Mouse (Mus musculus) heart, embryonic 13.5 days (tissue): ENCODE data around the gene Rnaset2b. TPM values are rescaled to one million over a fixed set of nuclear protein-coding genes. Genes with fewer than 3 reads are reported as not detected.
A peak's percentile ranks its signal among the peaks of the same experiment; 100 is the strongest.
"Not testable (repeated sequence)": the region's sequence is repeated elsewhere in the genome, so short reads cannot be mapped to it uniquely, and the experiment has no call there.

Experiments used
- ATAC-seq: fragments of 200-750 bp; cut with Nextera tagmentation; 2 replicates; pipeline ENCODE4 v1.8.0; 2017; ENCODE audit warnings: moderate TSS enrichment; ENCODE audit not compliant: insufficient number of reproducible peaks, low FRiP score, low TSS enrichment; ENCODE audit errors: extremely low read depth
- H3K27ac ChIP-seq: fragments of 300-500 bp; sonication (generic); replicated peaks from 2 replicates; pipeline ENCODE4 v1.5.1; 2015; ENCODE audit warnings: moderate library complexity, mild to moderate bottlenecking, inconsistent platforms
- H3K27me3 ChIP-seq: fragments of 300-500 bp; sonication (generic); replicated peaks from 2 replicates; pipeline ENCODE4 v1.6.1; 2015; ENCODE audit warnings: mild to moderate bottlenecking, inconsistent platforms
- H3K36me3 ChIP-seq: fragments of 300-500 bp; sonication (generic); 2 replicates; pipeline ENCODE4 v1.6.1; 2015; ENCODE audit warnings: mild to moderate bottlenecking, inconsistent platforms
- H3K4me1 ChIP-seq: fragments of 300-500 bp; sonication (generic); 2 replicates; pipeline ENCODE4 v1.6.1; 2015; ENCODE audit warnings: inconsistent platforms
- H3K4me2 ChIP-seq: fragments of 300-500 bp; sonication (generic); 2 replicates; pipeline ENCODE4 v1.6.1; 2015; ENCODE audit warnings: inconsistent platforms, mild to moderate bottlenecking, moderate library complexity
- H3K4me3 ChIP-seq: fragments of 300-500 bp; sonication (generic); 2 replicates; pipeline ENCODE4 v1.5.1; 2015; ENCODE audit warnings: moderate library complexity, mild to moderate bottlenecking, inconsistent platforms
- H3K9ac ChIP-seq: fragments of 300-500 bp; sonication (generic); 2 replicates; pipeline ENCODE4 v1.6.1; 2015; ENCODE audit warnings: inconsistent platforms, mild to moderate bottlenecking, moderate library complexity
- H3K9me3 ChIP-seq: fragments of 300-500 bp; sonication (generic); 2 replicates; pipeline ENCODE4 v1.6.1; 2016; ENCODE audit warnings: inconsistent platforms
- WGBS: fragments of 180-500 bp; shearing (Covaris S2); methylation state at CpG from one replicate; pipeline ENCODE4 v1.1.7; 2015; ENCODE audit warnings: mixed read lengths; 5-methylcytosine and 5-hydroxymethylcytosine counted together
- polyA plus RNA-seq: library from polyadenylated mRNA; unstranded; fragments of >200 nt; fragmentation: Nextera tagmentation; extraction: Ambion mirVana; gene quantifications from 2 replicates; pipeline ENCODE4 v1.2.1, GENCODE M21; 2015

Gene Rnaset2b
- polyA plus RNA-seq, 1 experiment from 2014 or later: 245 TPM

GRCm38 (mm10) chr17:6996826-6997225 lies 26.4 kb downstream of the Rnaset2b start:
- H3K9me3 ChIP-seq, H3K9ac ChIP-seq, H3K4me3 ChIP-seq, H3K27me3 ChIP-seq, H3K36me3 ChIP-seq, H3K4me1 ChIP-seq, H3K27ac ChIP-seq, H3K4me2 ChIP-seq, ATAC-seq: not testable (repeated sequence)
- WGBS: 77% methylated on average over 8 of the region's 8 CpGs

GRCm38 (mm10) chr17:6997778-6998490 lies 27.5 kb downstream of the Rnaset2b start:
- not testable (repeated sequence) for H3K27me3 ChIP-seq, H3K27ac ChIP-seq, ATAC-seq, H3K4me1 ChIP-seq, H3K4me3 ChIP-seq, H3K9me3 ChIP-seq, H3K9ac ChIP-seq, H3K4me2 ChIP-seq, H3K36me3 ChIP-seq
- WGBS: 40% methylated on average over 1 of the region's 7 CpGs

- not testable (repeated sequence) for H3K4me3 ChIP-seq, H3K9ac ChIP-seq, H3K9me3 ChIP-seq, H3K27me3 ChIP-seq, H3K4me1 ChIP-seq, H3K36me3 ChIP-seq, H3K27ac ChIP-seq, H3K4me2 ChIP-seq, ATAC-seq
- 71% methylated on average over 8 of the region's 12 CpGs for WGBS
Observed at GRCm38 (mm10) chr17:7001790-7002585, 31.6 kb downstream of the Rnaset2b start.

- H3K9me3 ChIP-seq, H3K4me2 ChIP-seq, H3K9ac ChIP-seq, H3K27ac ChIP-seq, H3K36me3 ChIP-seq, H3K27me3 ChIP-seq, H3K4me1 ChIP-seq, H3K4me3 ChIP-seq: not testable (repeated sequence)
- no CpG with 5 or more reads among the region's 3 CpGs for WGBS
- ATAC-seq: peak; percentile 45; the same call in 1 of the 2 replicates
Observed at GRCm38 (mm10) chr17:7003392-7003791, 33.0 kb downstream of the Rnaset2b start.

- WGBS: 40% methylated on average over 4 of the region's 4 CpGs
- not testable (repeated sequence) for H3K4me3 ChIP-seq
Observed at GRCm38 (mm10) chr17:7005646-7006045, 35.2 kb downstream of the Rnaset2b start.

GRCm38 (mm10) chr17:7008885-7009284 lies 38.5 kb downstream of the Rnaset2b start:
- not testable (repeated sequence) for H3K4me1 ChIP-seq, H3K4me3 ChIP-seq, H3K4me2 ChIP-seq, ATAC-seq, H3K27me3 ChIP-seq, H3K9ac ChIP-seq, H3K9me3 ChIP-seq, H3K27ac ChIP-seq, H3K36me3 ChIP-seq

More at GRCm38 (mm10) chr17:7005646-7006045, 35.2 kb downstream of the Rnaset2b start:
- not testable (repeated sequence) for H3K4me1 ChIP-seq, ATAC-seq, H3K27ac ChIP-seq, H3K9ac ChIP-seq, H3K4me2 ChIP-seq, H3K9me3 ChIP-seq, H3K36me3 ChIP-seq, H3K27me3 ChIP-seq

GRCm38 (mm10) chr17:7009440-7009839 lies 39.0 kb downstream of the Rnaset2b start:
- not testable (repeated sequence) for H3K27me3 ChIP-seq, H3K9me3 ChIP-seq, ATAC-seq, H3K4me1 ChIP-seq, H3K36me3 ChIP-seq, H3K9ac ChIP-seq, H3K4me2 ChIP-seq, H3K4me3 ChIP-seq, H3K27ac ChIP-seq
- WGBS: no CpG with 5 or more reads among the region's 7 CpGs

GRCm38 (mm10) chr17:7009901-7010300 lies 39.5 kb downstream of the Rnaset2b start:
- 59% methylated on average over 6 of the region's 9 CpGs for WGBS
- not testable (repeated sequence) for H3K27ac ChIP-seq, H3K4me3 ChIP-seq, H3K36me3 ChIP-seq, H3K4me2 ChIP-seq, H3K9ac ChIP-seq, ATAC-seq, H3K4me1 ChIP-seq, H3K9me3 ChIP-seq, H3K27me3 ChIP-seq

GRCm38 (mm10) chr17:7014190-7014589 lies 43.8 kb downstream of the Rnaset2b start:
- WGBS: no CpG with 5 or more reads among the region's 1 CpGs
- not testable (repeated sequence) for H3K4me1 ChIP-seq, ATAC-seq, H3K36me3 ChIP-seq, H3K27ac ChIP-seq, H3K4me2 ChIP-seq, H3K4me3 ChIP-seq, H3K27me3 ChIP-seq, H3K9ac ChIP-seq, H3K9me3 ChIP-seq

- H3K4me2 ChIP-seq: not testable (repeated sequence)
Observed at GRCm38 (mm10) chr17:7025257-7025656, 54.8 kb downstream of the Rnaset2b start, which contains the start of gene Gm1604a. Gm1604a (plus strand) TSS chr17:7025568.

GRCm38 (mm10) chr17:7025764-7026346 lies 55.4 kb downstream of the Rnaset2b start:
- H3K4me3 ChIP-seq, H3K36me3 ChIP-seq, H3K27ac ChIP-seq, H3K4me2 ChIP-seq, H3K9me3 ChIP-seq, ATAC-seq, H3K9ac ChIP-seq, H3K27me3 ChIP-seq, H3K4me1 ChIP-seq: not testable (repeated sequence)
- WGBS: 38% methylated on average over 3 of the region's 14 CpGs

More at GRCm38 (mm10) chr17:7025257-7025656, 54.8 kb downstream of the Rnaset2b start, which contains the start of gene Gm1604a:
- not testable (repeated sequence) for H3K4me3 ChIP-seq, H3K9ac ChIP-seq, ATAC-seq, H3K27ac ChIP-seq, H3K27me3 ChIP-seq, H3K36me3 ChIP-seq, H3K4me1 ChIP-seq, H3K9me3 ChIP-seq
- WGBS: 12% methylated on average over 9 of the region's 14 CpGs
